Mouse (Mus musculus) intestine, embryonic 14.5 days (tissue): ENCODE measurements around the gene Hist1h1a. TPM values are rescaled to one million over a fixed set of nuclear protein-coding genes. Genes with fewer than 3 reads are reported as not detected.

Experiments used
- ATAC-seq: fragments of 200-750 bp; cut with Nextera tagmentation; replicated peaks from 2 replicates; pipeline ENCODE4 v1.8.0; 2017; ENCODE audit warnings: low read depth, moderate number of reproducible peaks, moderate TSS enrichment, moderate library complexity; ENCODE audit not compliant: low FRiP score, low TSS enrichment
- DNase-seq: peaks from one replicate; pipeline ENCODE4 v3.0.0-alpha.2; 2018; ENCODE audit warnings: low spot score
- H3K27ac ChIP-seq: fragments of 300-500 bp; sonication (generic); 2 replicates; pipeline ENCODE4 v1.5.1; 2014; ENCODE audit warnings: low read depth, mild to moderate bottlenecking, control low read depth
- H3K27me3 ChIP-seq: fragments of 300-500 bp; sonication (generic); replicated peaks from 2 replicates; pipeline ENCODE4 v1.6.1; 2014; ENCODE audit warnings: low read length, control low read depth; ENCODE audit not compliant: control insufficient read depth, insufficient read depth
- H3K36me3 ChIP-seq: fragments of 300-500 bp; sonication (generic); 2 replicates; pipeline ENCODE4 v1.6.1; 2014; ENCODE audit warnings: low read length, control low read depth; ENCODE audit not compliant: control insufficient read depth, insufficient read depth
- H3K4me1 ChIP-seq: fragments of 300-500 bp; sonication (generic); replicated peaks from 2 replicates; pipeline ENCODE4 v1.6.1; 2014; ENCODE audit warnings: low read length, control low read depth, mixed read lengths; ENCODE audit not compliant: control insufficient read depth, insufficient read depth
- H3K4me2 ChIP-seq: fragments of 300-500 bp; sonication (generic); 2 replicates; pipeline ENCODE4 v1.6.1; 2014; ENCODE audit warnings: low read length
- H3K4me3 ChIP-seq: fragments of 300-500 bp; sonication (generic); 2 replicates; pipeline ENCODE4 v1.5.1; 2014; ENCODE audit warnings: low read depth, low read length, control low read depth, mixed read lengths
- H3K9ac ChIP-seq: fragments of 300-500 bp; sonication (generic); 2 replicates; pipeline ENCODE4 v1.6.1; 2014; ENCODE audit warnings: mild to moderate bottlenecking, low read length
- H3K9me3 ChIP-seq: fragments of 300-500 bp; sonication (generic); 2 replicates; pipeline ENCODE4 v1.6.1; 2016; ENCODE audit warnings: low read length, control low read depth; ENCODE audit not compliant: control insufficient read depth
- WGBS: fragments of 180-500 bp; shearing (Covaris S2); extraction: QIAGEN DNeasy Blood & Tissue Kit; methylation state at CpG from one replicate; pipeline ENCODE4 v1.1.7; 2014; 5-methylcytosine and 5-hydroxymethylcytosine counted together
- polyA plus RNA-seq: library from polyadenylated mRNA; unstranded; fragments of >200 nt; fragmentation: Nextera tagmentation; extraction: Ambion mirVana; gene quantifications from 2 replicates; pipeline ENCODE4 v1.2.1, GENCODE M21; 2014

Hist1h1a gene
- polyA plus RNA-seq, 1 experiment from 2014 or later: 4.2 TPM

- Histone ChIP-seq H3K9ac (peak overlapping the region; percentile 81), H3K4me1 (peaks cover 20% of the 10 kb centered on the region), H3K4me2 (peak overlapping the region; percentile 62), H3K36me3 (no peaks in the 10 kb centered on the region), H3K27me3 (no peaks in the 10 kb centered on the region), H3K27ac (peak overlapping the region; percentile 97), H3K9me3 (no peaks in the 10 kb centered on the region), H3K4me3 (peak overlapping the region; percentile 49)
- 27% methylated on average over 13 of the region's 13 CpGs for whole genome bisulfite sequencing
- ATAC-seq (no peak), DNase-seq (no peak)
These were observed 23.1 kb upstream of the Hist1h1a start for GRCm38 (mm10) chr13:23740256-23740840.

- H3K4me1 ChIP-seq: peaks cover 20% of the 10 kb centered on the region
- ATAC-seq: no peak
- DNase-seq: no peak
- H3K27me3 ChIP-seq: no peaks in the 10 kb centered on the region
- peak overlapping the region; percentile 62 for H3K4me2 ChIP-seq
- H3K9ac ChIP-seq: no peak overlapping the region
- WGBS: 73% methylated on average over 5 of the region's 5 CpGs
- no peak overlapping the region; the same call in 1 of the 2 replicates for H3K4me3 ChIP-seq
- H3K9me3 ChIP-seq: no peaks in the 10 kb centered on the region
- H3K36me3 ChIP-seq: no peaks in the 10 kb centered on the region
- H3K27ac ChIP-seq: peak overlapping the region; percentile 97
These were observed 22.6 kb upstream of the Hist1h1a start for GRCm38 (mm10) chr13:23740910-23741309.

GRCm38 (mm10) chr13:23742007-23742406 is 21.5 kb upstream of the Hist1h1a start:
- no peaks in the 10 kb centered on the region for H3K36me3 ChIP-seq
- no peaks in the 10 kb centered on the region for H3K27me3 ChIP-seq
- H3K4me1 ChIP-seq: peaks cover 20% of the 10 kb centered on the region
- H3K9ac ChIP-seq: no peak overlapping the region
- no peak overlapping the region for H3K4me3 ChIP-seq
- H3K27ac ChIP-seq: no peak overlapping the region
- ATAC-seq (no peak), DNase-seq (no peak)
- H3K9me3 ChIP-seq: no peaks in the 10 kb centered on the region
- H3K4me2 ChIP-seq: no peak overlapping the region

- H3K4me1 ChIP-seq: peaks cover 20% of the 10 kb centered on the region
- no peaks in the 10 kb centered on the region for H3K9me3 ChIP-seq
- no peaks in the 10 kb centered on the region for H3K27me3 ChIP-seq
- no peak for DNase-seq
- no peak overlapping the region for H3K4me3 ChIP-seq
- ATAC-seq: no peak
- 83% methylated on average over 5 of the region's 5 CpGs for WGBS
- no peaks in the 10 kb centered on the region for H3K36me3 ChIP-seq
- no peak overlapping the region for H3K9ac ChIP-seq
- no peak overlapping the region for H3K4me2 ChIP-seq
- H3K27ac ChIP-seq: no peak overlapping the region
These were observed 20.3 kb upstream of the Hist1h1a start for GRCm38 (mm10) chr13:23743215-23743614.

GRCm38 (mm10) chr13:23743963-23744362 is 19.5 kb upstream of the Hist1h1a start:
- peak overlapping the region; percentile 67 for H3K9ac ChIP-seq
- no peaks in the 10 kb centered on the region for H3K36me3 ChIP-seq
- peak overlapping the region; percentile 100 for H3K27ac ChIP-seq
- H3K9me3 ChIP-seq: no peaks in the 10 kb centered on the region
- peak overlapping the region; percentile 92 for H3K4me2 ChIP-seq
- ATAC-seq (no peak), DNase-seq (no peak)
- H3K4me1 ChIP-seq: peaks cover 23% of the 10 kb centered on the region
- no peaks in the 10 kb centered on the region for H3K27me3 ChIP-seq
- 35% methylated on average over 4 of the region's 4 CpGs for WGBS
- peak overlapping the region; percentile 44 for H3K4me3 ChIP-seq

- no peaks in the 10 kb centered on the region for H3K27me3 ChIP-seq
- H3K9me3 ChIP-seq: no peaks in the 10 kb centered on the region
- H3K4me2 ChIP-seq: peak overlapping the region; percentile 92
- DNase-seq (no peak), ATAC-seq (no peak)
- H3K4me3 ChIP-seq: peak overlapping the region; percentile 44
- peaks cover 23% of the 10 kb centered on the region for H3K4me1 ChIP-seq
- H3K36me3 ChIP-seq: no peaks in the 10 kb centered on the region
- H3K27ac ChIP-seq: peak overlapping the region; percentile 100
- peak overlapping the region; percentile 67 for H3K9ac ChIP-seq
- 4% methylated on average over 13 of the region's 36 CpGs for WGBS
These were observed 18.8 kb upstream of the Hist1h1a start for GRCm38 (mm10) chr13:23744421-23745380.

- Histone ChIP-seq H3K4me3 (peak within 1 kb of the TSS; percentile 44), H3K9me3 (no peaks in the 10 kb centered on the region), H3K9ac (peak within 1 kb of the TSS; percentile 89), H3K27ac (peak within 1 kb of the TSS; percentile 100), H3K4me1 (peaks cover 20% of the 10 kb centered on the region), H3K36me3 (no peaks in the 10 kb centered on the region), H3K27me3 (no peaks in the 10 kb centered on the region), H3K4me2 (peak within 1 kb of the TSS; percentile 92)
- under 1% methylated on average over 21 of the region's 28 CpGs for WGBS
- peak; percentile 88 for DNase-seq
- ATAC-seq: peak; percentile 67
These were observed 17.9 kb upstream of the Hist1h1a start, which contains the start of gene Hist1h3c for GRCm38 (mm10) chr13:23745381-23746161. Hist1h3c (minus strand) TSS chr13:23745602.
